Mouse (Mus musculus) hindbrain, embryonic 12.5 days (tissue): ENCODE data around the gene Tmem185b. TPM values are rescaled to one million over a fixed set of nuclear protein-coding genes. Genes with fewer than 3 reads are reported as not detected.

ENCODE experiments used
- polyA plus RNA-seq: library from polyadenylated mRNA; unstranded; fragments of >200 nt; fragmentation: Nextera tagmentation; extraction: Ambion mirVana; gene quantifications from 2 replicates; pipeline ENCODE4 v1.2.1, GENCODE M21; 2016

Tmem185b gene
- polyA plus RNA-seq, 1 experiment from 2014 or later, result 19.9 TPM

Other genes with a start within 250 kb of the Tmem185b start
- 2.1 TPM in 2 replicates for gene Inhbb, start 103.9 kb upstream of the Tmem185b start, polyA plus RNA-seq
- gene Ralb, start 21.4 kb upstream of the Tmem185b start, polyA plus RNA-seq, result 97.7 and 99.9 TPM in 2 replicates
- 23.1 TPM in 2 replicates for gene Epb41l5, start 122.8 kb downstream of the Tmem185b start, polyA plus RNA-seq